Mouse (Mus musculus) activated CD4-positive, CD25-positive, alpha-beta regulatory T cell, adult 4 months (primary cell): ENCODE results near the gene Aida. TPM values are rescaled to one million over a fixed set of nuclear protein-coding genes. Genes with fewer than 3 reads are reported as not detected.
A peak's percentile ranks its signal among the peaks of the same experiment; 100 is the strongest.
"Not testable (repeated sequence)": the region's sequence is repeated elsewhere in the genome, so short reads cannot be mapped to it uniquely, and the experiment has no call there.

Experiments used
- ATAC-seq: one replicate; pipeline ENCODE4 v1.8.0; 2017
- polyA plus RNA-seq, 2 experiments: library from polyadenylated mRNA; unstranded; fragments of 100-300 nt; shearing (Covaris generic); gene quantifications; one replicate each; pipeline ENCODE4 v1.2.1; 2017

The Aida gene
- 10 to 100 TPM; 13.4 to 17.2 TPM for polyA plus RNA-seq

DNA sequence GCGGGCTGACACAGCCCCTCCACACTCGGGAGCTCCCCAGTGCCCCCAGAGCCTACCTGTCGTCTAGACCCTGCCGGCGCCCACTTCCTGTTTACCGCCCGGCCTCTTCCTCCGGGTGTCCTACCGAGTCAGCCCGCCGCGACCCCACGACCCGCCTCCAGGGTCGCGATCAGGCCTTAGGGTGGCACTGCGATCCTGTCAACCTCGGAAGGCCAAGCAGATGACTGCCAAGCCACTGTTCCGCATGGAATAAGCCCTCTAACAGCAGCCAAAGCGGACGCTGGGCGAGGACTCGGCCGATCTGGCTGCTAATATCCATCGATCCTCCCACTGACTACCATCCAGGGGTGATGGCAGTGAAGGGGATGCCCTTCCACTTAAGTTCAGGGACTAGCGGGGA lies at the start of gene Aida:
TSS of gene Aida (plus strand) at position 126 of the 400 bp plus-strand sequence.
- peak; percentile 17 for ATAC-seq

DNA sequence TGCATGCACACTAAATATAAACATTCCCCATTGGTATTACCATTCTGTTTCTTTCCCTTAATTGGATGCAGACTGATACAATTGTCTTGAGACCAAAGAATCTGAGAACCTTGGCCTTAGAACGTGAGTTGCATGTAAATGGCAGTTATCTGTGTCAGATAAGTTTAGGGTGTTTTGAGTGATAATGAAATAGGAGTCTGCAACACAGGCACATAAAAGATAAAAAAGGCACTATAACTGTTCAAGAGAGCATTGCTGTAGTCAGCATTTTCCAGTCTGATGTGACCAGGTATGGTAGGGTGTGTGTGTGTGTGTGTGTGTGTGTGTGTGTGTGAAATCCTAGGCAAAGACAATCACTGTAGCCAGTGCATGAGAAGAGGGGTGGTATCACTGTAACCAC lies 48.2 kb upstream of the Aida start:
- ATAC-seq = no peak

DNA sequence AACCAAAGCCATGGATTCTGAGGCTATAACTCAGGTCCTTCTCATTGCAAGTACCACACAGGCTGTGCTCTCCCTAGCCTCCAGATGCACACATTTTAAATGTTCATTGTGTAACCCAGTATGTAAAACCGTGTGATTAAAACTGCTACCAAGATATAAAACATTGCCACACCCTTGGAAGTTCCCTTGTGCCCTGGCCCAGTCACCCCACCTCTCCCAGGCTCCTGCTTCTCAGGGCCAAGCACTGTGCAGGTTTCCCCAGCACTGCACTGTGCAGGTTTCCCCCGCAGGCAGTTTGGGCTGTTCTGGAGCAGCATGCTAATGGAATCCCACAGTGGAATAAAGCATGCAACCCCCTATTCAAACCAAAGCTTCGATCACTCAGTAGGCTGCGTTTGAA lies 45.8 kb upstream of the Aida start:
- ATAC-seq = no peak

DNA sequence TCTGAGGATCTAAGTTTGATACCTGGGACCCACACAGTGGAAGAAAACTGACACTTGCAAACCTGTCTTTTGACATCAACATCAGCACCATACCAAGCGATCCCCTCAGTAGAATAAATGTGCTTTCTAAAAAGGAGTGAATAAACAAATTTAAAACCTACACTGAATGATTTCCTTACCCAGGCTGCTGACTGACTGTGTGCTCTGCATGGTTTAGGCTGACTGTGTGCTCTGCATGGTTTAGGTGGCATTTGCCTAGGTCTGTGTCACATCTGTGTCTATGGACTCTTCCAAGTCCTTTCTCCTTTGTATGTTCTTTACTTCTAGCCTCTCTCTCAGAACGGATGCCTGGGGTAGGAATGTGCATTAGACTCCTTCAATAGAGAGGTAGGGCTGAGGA lies 44.6 kb upstream of the Aida start:
- no peak for ATAC-seq

DNA sequence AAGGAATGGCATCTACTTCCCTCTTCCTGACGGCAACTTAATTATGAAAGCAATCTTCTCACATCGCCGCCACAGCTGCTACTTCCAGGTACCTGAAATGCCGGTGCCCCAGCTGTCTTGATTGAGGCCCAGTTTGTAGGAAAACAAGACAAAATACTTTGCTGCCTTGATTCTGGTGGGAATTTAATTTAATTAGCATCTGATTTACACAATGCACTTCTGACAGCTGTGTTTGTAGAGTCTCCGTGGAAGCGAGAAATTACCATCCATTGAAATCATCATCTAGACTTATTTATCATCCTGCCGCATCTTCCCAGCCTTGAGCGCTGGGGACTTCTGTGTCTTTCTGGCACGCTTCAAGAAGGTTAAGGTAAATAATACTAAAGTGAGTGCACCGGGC lies 43.8 kb upstream of the Aida start:
- no peak for ATAC-seq

DNA sequence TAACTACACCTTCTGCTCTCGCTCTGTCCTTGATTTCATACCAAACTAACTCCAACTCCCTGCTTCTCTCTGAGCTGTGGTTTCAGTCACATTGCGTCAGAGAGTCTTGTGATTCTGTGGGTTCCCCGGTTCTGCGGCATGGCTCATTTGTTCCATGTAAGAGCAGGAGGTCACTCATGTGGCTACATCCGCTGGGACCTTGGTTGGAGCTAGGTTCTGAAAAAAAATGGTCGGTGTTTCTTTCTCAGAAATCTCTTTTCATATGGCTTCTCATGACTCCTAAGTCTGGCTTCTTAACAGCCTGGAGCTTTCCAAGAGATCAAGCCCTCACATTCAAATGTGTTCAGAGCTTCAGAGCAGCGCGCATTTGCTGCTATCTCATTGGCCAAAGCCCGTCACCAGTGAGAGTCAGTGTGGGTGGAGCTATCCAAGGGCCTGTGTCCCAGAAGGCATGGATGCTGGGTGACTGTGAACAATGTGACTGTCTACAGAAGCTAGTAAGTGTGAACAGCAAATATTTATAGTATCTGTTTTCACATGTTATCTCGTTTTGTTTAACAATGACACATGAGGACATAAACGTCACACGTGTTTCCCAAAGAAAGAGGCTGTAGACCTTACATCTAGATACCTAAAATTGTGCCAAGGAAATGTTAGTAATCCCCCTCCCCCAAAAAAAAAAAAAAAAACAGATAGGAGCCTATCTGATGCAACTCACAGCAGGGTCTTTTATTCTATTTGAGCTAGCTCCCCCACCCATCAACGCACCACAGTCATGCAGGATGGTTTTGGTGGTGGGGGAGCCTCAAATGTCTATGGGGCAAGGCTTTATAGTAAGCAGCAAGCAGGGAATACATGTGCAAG lies 32.0 kb upstream of the Aida start:
- no peak for ATAC-seq

DNA sequence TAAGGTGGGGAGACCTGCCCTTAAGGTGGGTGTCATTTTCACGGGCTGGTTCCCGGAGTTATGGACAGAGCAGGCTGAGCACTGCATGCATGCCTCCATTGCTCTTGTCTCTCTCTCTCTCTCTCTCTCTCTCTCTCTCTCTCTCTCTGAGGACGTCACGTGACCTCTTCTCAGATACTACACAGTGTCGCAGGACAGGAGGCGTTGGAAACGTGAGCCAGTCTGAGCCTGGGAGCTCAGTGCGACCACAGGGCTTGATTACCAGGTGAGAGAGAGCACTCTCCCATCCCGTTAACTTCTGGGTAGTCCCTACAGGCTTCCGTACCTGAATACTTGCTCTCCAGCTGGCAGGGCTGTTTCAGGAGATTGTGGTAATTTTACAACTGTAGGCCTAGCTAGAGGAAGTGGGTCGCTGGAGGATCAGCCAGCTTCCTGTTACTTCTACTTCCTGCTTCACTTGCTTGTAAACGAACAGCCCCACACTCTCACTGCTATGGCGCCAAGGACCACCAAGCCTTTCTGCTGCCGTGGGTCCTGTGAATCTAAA lies 30.4 kb upstream of the Aida start:
- peak; percentile 91 for ATAC-seq

DNA sequence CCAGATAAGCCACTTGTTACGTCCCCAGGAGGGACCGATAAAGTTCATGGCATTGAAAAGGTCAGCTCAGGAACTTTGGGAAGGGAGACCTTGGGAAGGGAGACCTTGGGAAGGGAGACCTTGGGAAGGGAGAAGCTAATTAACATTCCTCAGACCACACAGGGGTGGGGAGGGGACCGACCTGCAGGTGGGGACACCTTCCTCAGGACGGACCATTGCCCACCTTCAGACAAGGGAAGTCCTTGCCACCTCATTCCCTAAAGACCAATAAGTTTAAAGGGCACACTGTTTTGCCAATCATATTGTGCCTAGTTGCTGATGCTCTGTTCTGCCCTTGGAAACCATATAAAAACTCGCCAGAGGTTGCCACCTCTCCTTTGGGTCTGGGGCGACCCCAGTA lies 28.7 kb upstream of the Aida start:
- no peak for ATAC-seq

DNA sequence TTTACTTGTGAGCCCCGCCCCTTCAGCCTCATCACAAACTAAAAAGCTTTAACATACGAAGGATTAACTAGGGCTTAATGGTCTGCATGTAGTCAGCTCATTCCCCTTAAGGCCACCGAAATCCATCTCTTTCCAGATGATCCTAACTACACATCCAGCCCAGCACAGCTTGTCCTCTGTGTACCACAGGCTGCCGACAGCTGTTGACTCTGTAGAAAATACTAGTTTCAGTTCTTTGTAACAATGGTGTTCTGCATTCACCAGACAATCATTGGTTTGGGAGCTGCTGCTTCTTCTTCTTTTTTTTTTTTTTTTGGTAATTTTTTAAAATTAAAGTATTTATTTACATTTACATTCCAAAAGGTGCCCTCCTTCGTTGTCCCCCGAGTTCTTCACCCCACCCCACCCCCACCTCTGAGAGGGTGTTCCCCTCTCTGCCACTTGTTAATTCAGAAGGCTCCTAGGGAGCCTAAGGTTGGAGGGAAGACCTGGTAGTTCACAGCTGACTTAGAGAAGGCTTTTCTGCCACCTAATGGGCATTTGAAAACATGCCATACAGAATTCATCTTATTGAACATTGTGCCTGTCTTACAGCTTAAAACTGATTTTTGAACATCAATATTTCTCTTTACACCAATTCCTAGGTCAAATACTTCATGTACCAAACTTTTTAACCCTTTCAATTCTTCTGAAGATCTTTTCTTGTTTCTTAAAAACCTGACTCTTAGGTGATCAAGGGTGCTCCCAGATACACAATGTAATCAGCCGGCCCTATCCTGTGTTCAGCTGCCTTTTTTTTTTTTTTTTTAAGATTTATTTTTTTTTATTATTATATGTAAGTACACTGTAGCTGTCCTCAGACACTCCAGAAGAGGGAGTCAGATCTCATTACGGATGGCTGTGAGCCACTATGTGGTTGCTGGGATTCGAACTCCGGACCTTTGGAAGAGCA lies 23.2 kb upstream of the Aida start:
- ATAC-seq = peak; percentile 79

DNA sequence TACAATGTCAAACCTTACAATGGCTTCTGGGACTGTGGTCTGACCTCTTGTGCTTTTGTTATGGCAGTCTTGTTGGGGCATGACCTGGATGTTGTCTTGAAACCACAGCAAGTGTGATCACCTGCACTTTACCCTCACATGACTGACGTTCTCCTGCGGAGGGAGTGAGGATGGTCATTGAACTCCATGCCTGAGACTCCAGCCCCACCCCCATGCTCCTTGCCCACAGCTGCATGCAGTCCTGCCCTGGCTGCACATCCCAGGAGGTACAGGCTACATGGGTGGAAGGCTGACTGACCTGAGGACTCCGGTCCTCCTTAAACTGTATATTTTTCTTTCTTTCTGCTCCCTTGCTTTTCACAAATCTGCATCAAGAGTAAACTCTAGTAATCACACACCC lies 22.0 kb upstream of the Aida start:
- no peak for ATAC-seq

DNA sequence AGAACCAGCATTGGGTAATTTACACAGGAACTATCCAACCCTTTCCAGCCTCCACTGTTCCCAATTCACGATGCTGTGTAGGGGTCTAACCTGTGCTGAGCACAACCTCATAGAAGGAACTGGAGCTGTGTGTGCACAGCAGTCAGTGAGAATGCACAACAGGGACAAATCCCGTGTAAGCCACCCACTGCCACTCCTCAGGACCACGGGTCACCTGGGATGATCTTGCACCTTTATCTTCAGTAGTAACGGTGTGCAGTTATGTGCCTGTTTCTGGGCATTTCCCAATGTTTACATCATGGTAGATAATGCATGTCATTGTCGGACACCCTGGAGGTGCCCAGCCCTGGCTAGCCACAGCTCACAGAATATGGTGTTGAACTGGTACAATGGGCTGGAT lies 20.6 kb upstream of the Aida start:
- ATAC-seq = no peak

DNA sequence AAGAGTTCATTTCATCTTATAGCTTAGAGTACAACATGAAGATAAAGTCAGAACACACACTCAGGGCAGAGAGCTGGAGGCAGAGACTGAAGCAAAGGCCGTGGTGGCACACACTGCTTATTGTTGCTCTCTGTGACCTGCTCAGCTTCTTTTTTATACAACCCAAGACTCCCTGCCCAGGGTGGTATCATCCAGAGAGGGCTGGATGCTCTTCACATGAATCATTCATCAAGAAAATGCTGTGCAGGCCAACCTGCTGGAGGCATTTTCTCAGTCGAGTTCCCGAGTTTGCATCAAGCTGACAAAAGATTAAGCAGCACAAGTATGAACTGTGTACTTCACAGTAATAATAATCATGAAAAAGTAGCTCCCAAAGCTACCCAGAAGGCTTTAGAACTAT lies 8.0 kb upstream of the Aida start:
- no peak for ATAC-seq

DNA sequence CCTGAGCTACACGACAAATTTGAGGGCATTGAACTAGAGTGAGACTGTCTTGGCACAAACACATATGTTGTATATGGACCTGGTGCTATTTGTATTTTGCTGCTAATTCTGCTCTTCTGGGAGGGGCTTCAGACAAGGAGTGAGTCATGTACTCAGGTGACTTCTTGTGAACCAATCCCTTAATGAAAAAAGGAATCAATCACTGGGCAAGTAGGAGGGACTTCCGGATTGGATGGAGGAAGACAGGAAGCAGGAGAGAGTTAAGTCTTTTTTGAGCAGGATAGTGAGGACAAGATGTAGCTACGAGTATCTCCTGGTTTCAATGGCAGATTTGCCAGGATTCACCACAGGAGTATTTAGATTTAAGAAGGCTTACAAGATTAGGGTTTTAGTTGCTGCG lies 6.8 kb upstream of the Aida start:
- ATAC-seq = no peak

DNA sequence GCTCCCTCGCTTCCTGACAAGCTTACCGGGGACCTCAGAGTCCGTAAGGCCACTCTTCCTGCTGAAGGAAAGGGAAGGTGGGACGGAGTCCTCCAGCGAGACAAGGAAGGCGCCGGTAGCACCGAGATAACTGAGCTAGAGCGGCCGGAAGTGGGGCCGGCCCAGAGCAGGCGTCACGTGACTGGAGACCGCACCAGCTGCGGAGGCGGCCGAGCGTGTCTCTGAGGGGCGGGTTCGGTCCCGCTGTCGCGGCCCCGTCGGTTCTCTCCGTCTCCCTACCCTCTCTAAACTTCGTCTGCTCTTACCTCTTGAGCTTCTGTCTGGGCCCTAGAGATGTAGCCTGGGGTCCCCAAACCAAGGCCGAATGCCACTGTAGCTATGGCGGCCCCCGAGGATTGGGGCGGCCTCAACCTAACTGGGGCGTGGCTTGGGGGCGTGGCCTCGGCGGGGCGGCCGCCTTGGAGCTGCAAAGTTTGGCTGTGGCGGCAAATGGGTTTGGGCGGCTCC lies 540 bp downstream of the Aida start, which contains the start of gene Brox:
TSS of gene Brox (minus strand) at position 393 of the 507 bp plus-strand sequence.
- peak; percentile 73 for ATAC-seq

DNA sequence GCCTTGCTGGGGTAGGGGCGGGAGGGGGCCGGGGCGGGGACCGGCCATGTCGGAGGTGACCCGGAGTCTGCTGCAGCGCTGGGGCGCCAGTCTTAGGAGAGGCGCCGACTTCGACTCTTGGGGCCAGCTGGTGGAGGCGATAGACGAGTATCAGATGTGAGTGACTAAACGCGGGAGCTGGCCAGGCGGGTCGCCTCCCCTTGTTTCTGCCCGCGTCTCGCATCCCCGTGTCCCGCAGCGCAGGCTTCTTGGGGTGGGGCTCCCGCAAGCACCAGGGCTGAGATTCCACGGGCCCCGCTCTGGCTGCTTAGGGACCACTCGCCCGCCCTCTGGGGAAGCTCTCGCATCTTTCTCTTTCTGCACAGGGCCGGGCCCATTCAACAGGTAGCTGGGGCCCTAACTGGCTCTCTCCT lies 1.1 kb downstream of the Aida start:
- ATAC-seq = no peak

DNA sequence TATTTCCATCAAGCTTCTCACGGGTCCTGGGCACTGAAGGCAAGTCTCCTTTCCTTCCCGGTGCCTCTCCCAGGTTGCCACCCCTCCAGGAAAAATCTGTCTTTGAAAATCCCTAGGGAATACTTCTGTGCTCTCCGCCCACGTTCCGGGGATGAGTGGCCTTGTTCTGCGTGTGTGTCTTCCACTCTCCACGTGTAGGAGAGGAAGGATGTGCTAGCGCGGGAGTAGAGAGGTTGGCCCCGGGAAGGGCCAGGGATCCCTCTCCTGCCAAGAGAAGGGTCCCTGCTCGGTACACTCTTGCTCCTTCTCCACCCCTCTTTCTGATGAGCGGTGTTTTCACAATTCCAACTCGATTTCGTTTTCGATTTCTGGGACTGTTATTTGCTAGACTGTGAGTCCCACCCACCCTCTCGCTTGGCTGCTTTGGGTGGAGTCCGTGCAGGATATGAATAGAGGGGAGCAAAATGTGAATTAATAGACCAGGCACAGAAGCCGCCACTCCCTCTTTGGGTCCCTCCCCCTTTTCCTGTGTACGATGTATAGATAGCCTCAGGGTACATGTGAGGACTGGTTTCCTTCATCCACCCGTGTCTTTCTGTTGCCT lies 1.6 kb downstream of the Aida start:
- ATAC-seq = peak; percentile 58

DNA sequence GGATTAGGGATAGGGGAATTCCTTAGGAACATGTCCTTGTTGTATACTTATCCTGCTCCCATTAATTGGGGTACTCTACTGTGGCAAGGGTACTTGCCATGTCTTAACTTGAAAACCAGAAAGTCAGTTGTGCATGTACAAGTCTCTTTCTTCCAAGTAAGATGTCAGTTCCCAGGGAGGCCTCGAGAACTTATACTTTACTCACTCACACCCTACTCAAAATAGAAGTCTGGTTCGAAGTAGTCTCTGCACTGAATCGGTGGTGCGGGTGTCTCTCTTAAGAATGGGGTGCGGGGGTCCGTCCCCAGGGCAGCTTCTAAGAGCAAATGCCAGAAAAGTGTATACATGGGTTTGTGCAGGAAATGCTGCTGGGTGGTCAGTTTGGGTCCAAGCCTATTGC lies 2.8 kb downstream of the Aida start:
- ATAC-seq = no peak

DNA sequence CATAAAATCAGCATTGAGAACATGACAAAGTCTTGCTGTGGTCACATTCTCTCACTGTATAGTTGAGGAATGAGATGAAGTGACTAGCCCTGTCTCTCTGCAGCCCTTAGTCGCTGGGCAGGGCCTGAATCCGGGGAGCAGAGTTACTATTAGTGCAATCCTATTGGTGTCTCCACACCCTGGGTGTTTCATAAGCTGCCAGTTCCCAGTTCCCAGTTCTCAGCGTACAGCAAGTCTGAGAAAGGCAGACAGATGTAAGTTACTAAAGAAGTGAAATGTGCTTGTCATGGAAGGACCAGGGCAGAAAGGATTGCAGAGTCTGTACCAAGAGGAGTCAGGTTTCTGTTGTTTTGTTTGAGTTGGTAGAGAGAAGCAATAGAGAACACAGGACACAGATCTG lies 11.2 kb downstream of the Aida start:
- no peak for ATAC-seq

DNA sequence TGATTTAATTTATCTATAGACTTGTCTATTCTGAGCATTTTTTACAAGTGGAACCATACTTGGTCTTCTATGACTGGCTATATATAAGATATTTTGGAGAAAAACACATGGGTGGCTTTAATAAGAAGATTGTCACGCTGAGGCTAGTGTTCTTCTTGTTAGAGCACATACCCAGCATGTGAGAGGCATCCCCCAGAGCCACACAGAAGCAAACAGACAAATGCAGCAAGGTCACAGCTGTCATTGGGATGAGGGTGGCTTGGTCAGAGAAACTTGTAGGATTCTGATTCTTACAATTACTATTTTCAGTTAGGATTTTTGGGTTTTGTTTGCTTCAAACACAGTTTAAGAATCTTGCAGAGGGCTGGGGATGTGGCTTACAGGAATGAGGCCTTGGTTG lies 12.1 kb downstream of the Aida start:
- no peak for ATAC-seq

DNA sequence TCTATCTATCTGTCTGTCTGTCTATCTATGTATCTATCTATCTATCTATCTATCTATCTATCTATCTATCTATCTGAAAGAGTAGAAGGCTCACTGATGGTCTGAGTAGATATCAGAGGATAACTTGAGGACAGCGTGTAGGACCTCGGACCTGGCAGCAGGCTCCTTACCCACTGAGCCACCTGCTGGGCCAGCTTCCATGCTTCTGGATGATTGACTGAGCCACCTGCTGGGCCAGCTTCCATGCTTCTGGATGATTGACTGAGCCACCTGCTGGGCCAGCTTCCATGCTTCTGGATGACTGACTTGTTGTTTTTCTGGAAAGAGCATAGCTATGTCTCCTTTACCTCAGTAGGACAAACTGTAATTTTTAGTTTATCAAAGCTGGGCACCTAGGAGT lies 13.2 kb downstream of the Aida start:
- ATAC-seq = not testable (repeated sequence)

DNA sequence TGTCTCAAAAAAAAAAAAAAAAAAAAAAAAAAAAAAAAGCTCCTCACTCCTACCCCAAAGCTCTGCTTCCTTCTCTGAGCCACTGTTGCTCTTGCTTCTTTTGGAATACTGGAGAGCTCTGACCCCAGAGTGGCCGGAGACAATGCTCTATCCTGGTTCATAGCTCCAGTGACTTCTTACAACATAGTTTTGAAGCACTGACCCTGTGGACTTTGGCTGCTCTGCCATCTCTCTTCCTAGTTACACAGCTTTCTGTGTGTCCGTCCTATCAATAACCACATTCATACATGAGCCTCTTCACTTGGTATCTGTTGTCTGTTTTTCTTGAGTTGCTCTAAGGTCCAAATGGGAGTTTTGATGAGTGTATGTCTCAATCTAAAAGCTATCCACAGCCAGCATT lies 15.7 kb downstream of the Aida start:
- no peak for ATAC-seq

DNA sequence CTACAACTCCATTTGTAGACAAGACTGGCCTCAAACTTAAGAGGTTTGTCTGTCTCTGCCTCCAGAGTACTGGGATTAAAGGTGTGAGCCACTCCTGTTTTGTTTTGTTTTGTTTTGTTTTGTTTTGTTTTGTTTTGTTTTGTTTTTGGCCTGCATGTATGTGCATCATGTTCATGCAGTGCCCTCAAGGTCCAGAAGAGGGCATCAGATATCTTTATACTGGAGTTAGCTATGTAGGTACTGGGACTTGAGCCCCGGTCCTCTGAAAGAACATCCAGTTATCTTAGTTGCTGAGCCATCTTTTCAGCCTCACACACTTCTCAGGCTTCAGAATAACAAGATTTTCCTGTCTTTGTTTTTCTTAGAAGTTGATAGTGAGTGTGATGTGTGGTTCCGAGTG lies 19.4 kb downstream of the Aida start:
- ATAC-seq = no peak

DNA sequence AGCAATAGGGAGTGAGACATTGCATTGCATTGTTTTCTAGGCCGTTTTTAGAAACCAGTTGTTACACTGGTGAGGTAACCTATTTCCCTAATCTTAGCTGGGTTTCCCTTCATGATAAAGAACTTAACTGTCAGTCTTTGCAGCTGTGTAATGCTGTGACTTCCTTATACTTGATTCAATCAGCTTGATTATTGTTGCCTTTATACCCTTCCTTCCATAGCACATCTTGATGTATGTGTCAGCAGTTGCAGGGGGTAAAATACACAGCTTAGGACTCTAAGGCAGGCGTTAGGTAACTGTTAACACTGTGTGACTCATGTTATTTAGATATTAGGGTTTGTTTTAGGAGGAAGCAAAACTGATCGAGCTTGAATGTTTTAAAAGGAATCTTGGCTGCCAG lies 24.3 kb downstream of the Aida start:
- no peak for ATAC-seq
